Mouse (Mus musculus): Measurements from ENCODE around the gene Cltb. TPM values are rescaled to one million over a fixed set of nuclear protein-coding genes. Genes with fewer than 3 reads are reported as not detected.
A peak's percentile ranks its signal among the peaks of the same experiment; 100 is the strongest.

Cltb gene
- polyA plus RNA-seq, 1 experiment from 2014 or later = 32.3 TPM

- DNase-seq (ENCODE audit: low spot score) (peak; percentile 98), ATAC-seq (replicated peaks; ENCODE audit: low FRiP score) (peak; percentile 97)
- H3K4me2 ChIP-seq = peak within 1 kb of the TSS; percentile 73
- H3K27me3 ChIP-seq (replicated peaks; ENCODE audit: control insufficient read depth, insufficient read depth, low read length) = no peaks in the 10 kb centered on the region
- WGBS = under 1% methylated on average over 51 of the region's 51 CpGs
- peak within 1 kb of the TSS; percentile 28; the same call in 1 of the 2 replicates for H3K27ac ChIP-seq (ENCODE audit: low read depth, low read length)
- H3K9ac ChIP-seq (ENCODE audit: low read depth, low read length) = peak within 1 kb of the TSS; percentile 82
- no peaks in the 10 kb centered on the region for H3K9me3 ChIP-seq (ENCODE audit: control insufficient read depth, low read length)
- H3K4me1 ChIP-seq (replicated peaks; ENCODE audit: control insufficient read depth, insufficient read depth, low read length) = peaks cover 17% of the 10 kb centered on the region
- H3K4me3 ChIP-seq (ENCODE audit: low read depth, low read length) = peak within 1 kb of the TSS; percentile 73
- H3K36me3 ChIP-seq (ENCODE audit: control insufficient read depth, insufficient read depth, low read length) = peaks cover 19% of the 10 kb centered on the region
Observed at GRCm38 (mm10) chr13:54589996-54590951, 20.9 kb downstream of the Cltb start, which contains the start of the genes Nop16 and Higd2a. TSS of gene Nop16 (minus strand) at chr13:54590090. TSS of gene Higd2a (plus strand) at chr13:54590207.

GRCm38 (mm10) chr13:54589414-54589995 is 21.6 kb downstream of the Cltb start:
- H3K27ac ChIP-seq (ENCODE audit: low read depth, low read length) = peak overlapping the region; percentile 28; the same call in 1 of the 2 replicates
- peak overlapping the region; percentile 73 for H3K4me2 ChIP-seq
- H3K9me3 ChIP-seq (ENCODE audit: control insufficient read depth, low read length) = no peaks in the 10 kb centered on the region
- H3K27me3 ChIP-seq (replicated peaks; ENCODE audit: control insufficient read depth, insufficient read depth, low read length) = no peaks in the 10 kb centered on the region
- ATAC-seq (replicated peaks; ENCODE audit: low FRiP score) (peak; percentile 43), DNase-seq (ENCODE audit: low spot score) (no peak)
- peak overlapping the region; percentile 73 for H3K4me3 ChIP-seq (ENCODE audit: low read depth, low read length)
- peaks cover 17% of the 10 kb centered on the region for H3K4me1 ChIP-seq (replicated peaks; ENCODE audit: control insufficient read depth, insufficient read depth, low read length)
- H3K36me3 ChIP-seq (ENCODE audit: control insufficient read depth, insufficient read depth, low read length) = peaks cover 23% of the 10 kb centered on the region
- H3K9ac ChIP-seq (ENCODE audit: low read depth, low read length) = peak overlapping the region; percentile 82
- 1% methylated on average over 24 of the region's 24 CpGs for WGBS

GRCm38 (mm10) chr13:54585831-54586230 is 25.3 kb downstream of the Cltb start:
- no peak overlapping the region for H3K27ac ChIP-seq (ENCODE audit: low read depth, low read length)
- H3K4me3 ChIP-seq (ENCODE audit: low read depth, low read length) = no peak overlapping the region
- peaks cover 48% of the 10 kb centered on the region for H3K36me3 ChIP-seq (ENCODE audit: control insufficient read depth, insufficient read depth, low read length)
- no peaks in the 10 kb centered on the region for H3K9me3 ChIP-seq (ENCODE audit: control insufficient read depth, low read length)
- no peak overlapping the region for H3K9ac ChIP-seq (ENCODE audit: low read depth, low read length)
- H3K27me3 ChIP-seq (replicated peaks; ENCODE audit: control insufficient read depth, insufficient read depth, low read length) = no peaks in the 10 kb centered on the region
- no peak for ATAC-seq (replicated peaks; ENCODE audit: low FRiP score)
- H3K4me1 ChIP-seq (replicated peaks; ENCODE audit: control insufficient read depth, insufficient read depth, low read length) = peaks cover 8% of the 10 kb centered on the region; the same call in 1 of the 2 replicates
- DNase-seq (ENCODE audit: low spot score) = no peak
- H3K4me2 ChIP-seq = no peak overlapping the region
- WGBS = 88% methylated on average over 11 of the region's 11 CpGs

GRCm38 (mm10) chr13:54582860-54583259 is 28.3 kb downstream of the Cltb start:
- H3K27me3 ChIP-seq (replicated peaks; ENCODE audit: control insufficient read depth, insufficient read depth, low read length) = no peaks in the 10 kb centered on the region
- peaks cover 5% of the 10 kb centered on the region for H3K4me1 ChIP-seq (replicated peaks; ENCODE audit: control insufficient read depth, insufficient read depth, low read length)
- ATAC-seq (replicated peaks; ENCODE audit: low FRiP score) (no peak), DNase-seq (ENCODE audit: low spot score) (no peak)
- no peak overlapping the region for H3K9ac ChIP-seq (ENCODE audit: low read depth, low read length)
- peaks cover 47% of the 10 kb centered on the region for H3K36me3 ChIP-seq (ENCODE audit: control insufficient read depth, insufficient read depth, low read length)
- H3K27ac ChIP-seq (ENCODE audit: low read depth, low read length) = no peak overlapping the region
- H3K4me3 ChIP-seq (ENCODE audit: low read depth, low read length) = no peak overlapping the region
- H3K9me3 ChIP-seq (ENCODE audit: control insufficient read depth, low read length) = no peaks in the 10 kb centered on the region
- WGBS = 90% methylated on average over 5 of the region's 5 CpGs
- H3K4me2 ChIP-seq = no peak overlapping the region

- H3K9me3 ChIP-seq (ENCODE audit: control insufficient read depth, low read length) = no peaks in the 10 kb centered on the region
- H3K4me1 ChIP-seq (replicated peaks; ENCODE audit: control insufficient read depth, insufficient read depth, low read length) = peaks cover 5% of the 10 kb centered on the region
- H3K36me3 ChIP-seq (ENCODE audit: control insufficient read depth, insufficient read depth, low read length) = peaks cover 46% of the 10 kb centered on the region
- H3K27me3 ChIP-seq (replicated peaks; ENCODE audit: control insufficient read depth, insufficient read depth, low read length) = no peaks in the 10 kb centered on the region
- DNase-seq (ENCODE audit: low spot score) (no peak), ATAC-seq (replicated peaks; ENCODE audit: low FRiP score) (no peak)
- no peak overlapping the region for H3K9ac ChIP-seq (ENCODE audit: low read depth, low read length)
- no peak overlapping the region for H3K27ac ChIP-seq (ENCODE audit: low read depth, low read length)
- WGBS = 74% methylated on average over 10 of the region's 10 CpGs
- H3K4me3 ChIP-seq (ENCODE audit: low read depth, low read length) = no peak overlapping the region
- no peak overlapping the region for H3K4me2 ChIP-seq
Observed at GRCm38 (mm10) chr13:54582126-54582525, 29.0 kb downstream of the Cltb start.

- H3K36me3 ChIP-seq (ENCODE audit: control insufficient read depth, insufficient read depth, low read length) = peaks cover 46% of the 10 kb centered on the region
- H3K9me3 ChIP-seq (ENCODE audit: control insufficient read depth, low read length) = no peaks in the 10 kb centered on the region
- 85% methylated on average over 2 of the region's 2 CpGs for WGBS
- H3K27me3 ChIP-seq (replicated peaks; ENCODE audit: control insufficient read depth, insufficient read depth, low read length) = no peaks in the 10 kb centered on the region
- H3K4me1 ChIP-seq (replicated peaks; ENCODE audit: control insufficient read depth, insufficient read depth, low read length) = peaks cover 5% of the 10 kb centered on the region
- H3K4me2 ChIP-seq = no peak overlapping the region
- H3K9ac ChIP-seq (ENCODE audit: low read depth, low read length) = no peak overlapping the region
- no peak overlapping the region for H3K4me3 ChIP-seq (ENCODE audit: low read depth, low read length)
- DNase-seq (ENCODE audit: low spot score) (no peak), ATAC-seq (replicated peaks; ENCODE audit: low FRiP score) (no peak)
- H3K27ac ChIP-seq (ENCODE audit: low read depth, low read length) = no peak overlapping the region
Observed at GRCm38 (mm10) chr13:54581385-54581784, 29.8 kb downstream of the Cltb start.

- H3K4me2 ChIP-seq = no peak overlapping the region
- DNase-seq (ENCODE audit: low spot score) (no peak), ATAC-seq (replicated peaks; ENCODE audit: low FRiP score) (no peak)
- H3K4me3 ChIP-seq (ENCODE audit: low read depth, low read length) = no peak overlapping the region
- 78% methylated on average over 21 of the region's 21 CpGs for WGBS
- H3K4me1 ChIP-seq (replicated peaks; ENCODE audit: control insufficient read depth, insufficient read depth, low read length) = peaks cover 10% of the 10 kb centered on the region
- H3K36me3 ChIP-seq (ENCODE audit: control insufficient read depth, insufficient read depth, low read length) = peaks cover 15% of the 10 kb centered on the region
- H3K9me3 ChIP-seq (ENCODE audit: control insufficient read depth, low read length) = no peaks in the 10 kb centered on the region
- H3K27me3 ChIP-seq (replicated peaks; ENCODE audit: control insufficient read depth, insufficient read depth, low read length) = no peaks in the 10 kb centered on the region
- no peak overlapping the region for H3K9ac ChIP-seq (ENCODE audit: low read depth, low read length)
- H3K27ac ChIP-seq (ENCODE audit: low read depth, low read length) = no peak overlapping the region
Observed at GRCm38 (mm10) chr13:54577652-54578507, 33.3 kb downstream of the Cltb start.

GRCm38 (mm10) chr13:54575489-54575888 is 35.7 kb downstream of the Cltb start:
- Histone ChIP-seq H3K27ac (ENCODE audit: low read depth, low read length) (no peak overlapping the region), H3K36me3 (ENCODE audit: control insufficient read depth, insufficient read depth, low read length) (peaks cover 5% of the 10 kb centered on the region; the same call in 1 of the 2 replicates), H3K4me3 (ENCODE audit: low read depth, low read length) (peak overlapping the region; percentile 79), H3K27me3 (replicated peaks; ENCODE audit: control insufficient read depth, insufficient read depth, low read length) (no peaks in the 10 kb centered on the region), H3K4me1 (replicated peaks; ENCODE audit: control insufficient read depth, insufficient read depth, low read length) (peaks cover 10% of the 10 kb centered on the region), H3K9me3 (ENCODE audit: control insufficient read depth, low read length) (no peaks in the 10 kb centered on the region), H3K9ac (ENCODE audit: low read depth, low read length) (peak overlapping the region; percentile 80), H3K4me2 (peak overlapping the region; percentile 88)
- ATAC-seq (replicated peaks; ENCODE audit: low FRiP score) (0 out of 2 replicates have a peak, but pooled peaks have one; percentile 15), DNase-seq (ENCODE audit: low spot score) (peak; percentile 49)
- 7% methylated on average over 19 of the region's 19 CpGs for WGBS
